Comparison of ENCODE assay signal across 9 mouse cellular contexts in the genomic region with DNA sequence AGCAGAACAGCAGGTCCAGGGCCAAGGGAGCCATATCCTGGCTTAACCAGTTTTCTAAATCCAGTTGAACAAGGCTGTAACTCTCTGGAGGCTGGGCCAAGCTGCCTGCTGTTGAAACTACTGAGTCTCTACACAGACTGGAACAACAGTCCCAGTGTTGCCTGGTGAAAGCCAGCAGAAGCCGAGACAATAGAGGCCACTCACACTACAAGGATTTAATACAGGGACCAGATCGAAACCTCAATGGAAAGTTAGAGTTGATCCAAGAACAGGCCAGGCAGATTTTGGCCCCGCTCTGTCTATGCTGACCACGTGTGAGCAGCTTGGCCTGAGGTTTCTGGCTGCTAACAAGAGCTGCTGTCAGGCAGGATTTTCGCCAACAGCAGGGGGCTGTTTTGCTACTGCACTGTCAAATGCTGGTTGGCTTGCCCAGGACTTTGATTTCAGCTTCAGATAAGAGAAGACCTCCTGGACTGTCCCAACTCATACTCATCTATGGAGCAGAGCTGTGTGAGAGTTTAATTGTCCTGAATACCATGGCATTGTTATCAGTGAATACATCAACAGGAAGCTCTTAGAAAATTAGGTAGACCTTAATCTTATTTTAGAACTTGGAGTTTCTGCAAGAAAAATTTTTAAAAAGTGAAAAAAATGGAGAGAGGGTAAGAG.
A peak's percentile ranks its signal among the peaks of the same experiment; 100 is the strongest.
DNase-seq lines count a peak whose midpoint lies in the region; ATAC-seq lines count a peak whose summit lies in the region.
"Had no signal": no experiment of that assay in that cellular context is flagged by ENCODE, and none has a peak within 500 bp of the region (broad histone marks: within the 10 kb centered on the region; RNA-seq: fewer than 3 reads in every experiment).

No protein-coding gene starts in this region.

- H3K4me1 ChIP-seq in embryonic facial prominence, embryonic 13.5 days, result peaks cover 22% of the 10 kb centered on the region
- H3K4me1 ChIP-seq in heart, embryonic 15.5 days (replicated peaks), result no peaks in the 10 kb centered on the region
- H3K4me1 ChIP-seq in limb, embryonic 15.5 days, result peaks cover 15% of the 10 kb centered on the region

- no peak overlapping the region for H3K9ac ChIP-seq in embryonic facial prominence, embryonic 13.5 days
- no peak overlapping the region for H3K9ac ChIP-seq in heart, embryonic 15.5 days
- H3K9ac ChIP-seq in limb, embryonic 15.5 days, result no peak overlapping the region
- H3K9ac ChIP-seq: liver, embryonic 14.5 days had no signal

- 17% methylated on average over 5 of the region's 5 CpGs for WGBS in embryonic facial prominence, embryonic 13.5 days
- 22% methylated on average over 5 of the region's 5 CpGs for WGBS in heart, embryonic 15.5 days
- 13% methylated on average over 5 of the region's 5 CpGs for WGBS in limb, embryonic 15.5 days

- peak overlapping the region; percentile 87 for H3K27ac ChIP-seq in embryonic facial prominence, embryonic 13.5 days
- H3K27ac ChIP-seq in heart, embryonic 15.5 days, result peak overlapping the region; percentile 17; the same call in 1 of the 2 replicates
- peak overlapping the region; percentile 81 for H3K27ac ChIP-seq in limb, embryonic 15.5 days
- H3K27ac ChIP-seq: liver, embryonic 14.5 days had no signal

- H3K27me3 ChIP-seq in embryonic facial prominence, embryonic 13.5 days, result no peaks in the 10 kb centered on the region
- no peaks in the 10 kb centered on the region for H3K27me3 ChIP-seq in heart, embryonic 15.5 days
- H3K27me3 ChIP-seq in limb, embryonic 15.5 days, result no peaks in the 10 kb centered on the region

- ATAC-seq in embryonic facial prominence, embryonic 13.5 days (ENCODE audit: insufficient number of reproducible peaks, insufficient read depth, low FRiP score, low TSS enrichment, low read depth), result no peak; the same call in 1 of the 2 replicates
- ATAC-seq in heart, embryonic 15.5 days (replicated peaks; ENCODE audit: insufficient number of reproducible peaks, insufficient read depth, low FRiP score, low read depth), result peak; percentile 53; the same call in 1 of the 2 replicates
- peak; percentile 80 for ATAC-seq in limb, embryonic 15.5 days (ENCODE audit: insufficient number of reproducible peaks, low FRiP score, low TSS enrichment, low read depth)

- no peaks in the 10 kb centered on the region for H3K36me3 ChIP-seq in embryonic facial prominence, embryonic 13.5 days
- H3K36me3 ChIP-seq in heart, embryonic 15.5 days, result no peaks in the 10 kb centered on the region
- no peaks in the 10 kb centered on the region for H3K36me3 ChIP-seq in limb, embryonic 15.5 days

- no peak overlapping the region for H3K4me2 ChIP-seq in embryonic facial prominence, embryonic 13.5 days
- H3K4me2 ChIP-seq in heart, embryonic 15.5 days, result no peak overlapping the region
- H3K4me2 ChIP-seq in limb, embryonic 15.5 days, result no peak overlapping the region

- H3K4me3 ChIP-seq in embryonic facial prominence, embryonic 13.5 days, result no peak overlapping the region
- no peak overlapping the region for H3K4me3 ChIP-seq in heart, embryonic 15.5 days
- H3K4me3 ChIP-seq in limb, embryonic 15.5 days, result no peak overlapping the region

- H3K9me3 ChIP-seq in embryonic facial prominence, embryonic 13.5 days, result no peaks in the 10 kb centered on the region
- H3K9me3 ChIP-seq in heart, embryonic 15.5 days (replicated peaks), result no peaks in the 10 kb centered on the region
- H3K9me3 ChIP-seq in limb, embryonic 15.5 days, result no peaks in the 10 kb centered on the region

- peak; percentile 22 for DNase-seq in adrenal gland, postnatal 10 days
- no peak for DNase-seq in adrenal gland, postnatal 25 days
- peak; percentile 29 for DNase-seq in kidney, postnatal 10 days
- DNase-seq in right cerebral cortex, postnatal 10 days (ENCODE audit: low spot score in 2 of 2), result peak; percentile 81 to 88
- no peak for DNase-seq in adrenal gland, postnatal 36 days

Comparison
In these comparisons a context has a peak if more than half of its experiments do, and no peak if none do; other contexts are left out.
1. DNase-seq: peak in adrenal gland, postnatal 10 days (single experiment), kidney, postnatal 10 days (single experiment) and right cerebral cortex, postnatal 10 days (2 of 2); none in adrenal gland, postnatal 25 days (single experiment) and adrenal gland, postnatal 36 days (0 of 2).
2. H3K27ac ChIP-seq: peak in every context shown above with its lines; median percentile 87 in embryonic facial prominence, embryonic 13.5 days; 81 in limb, embryonic 15.5 days; 17 in heart, embryonic 15.5 days.